Mouse (Mus musculus) stomach, postnatal 0 days (tissue): ENCODE data around the gene Xylt1. TPM values are rescaled to one million over a fixed set of nuclear protein-coding genes. Genes with fewer than 3 reads are reported as not detected.

ENCODE experiments used
- ATAC-seq: fragments of 200-750 bp; cut with Nextera tagmentation; 2 replicates; pipeline ENCODE4 v1.8.0; 2017; ENCODE audit not compliant: low FRiP score, low TSS enrichment
- DNase-seq: peaks from one replicate; pipeline ENCODE4 v3.0.0-alpha.2; 2016; ENCODE audit warnings: low spot score
- H3K27ac ChIP-seq: fragments of 300-500 bp; sonication (generic); replicated peaks from 2 replicates; pipeline ENCODE4 v1.5.1; 2014; ENCODE audit warnings: mild to moderate bottlenecking, control low read depth
- H3K27me3 ChIP-seq: fragments of 300-500 bp; sonication (generic); 2 replicates; pipeline ENCODE4 v1.6.1; 2014; ENCODE audit warnings: low read length; ENCODE audit not compliant: control insufficient read depth, insufficient read depth
- H3K36me3 ChIP-seq: fragments of 300-500 bp; sonication (generic); 2 replicates; pipeline ENCODE4 v1.6.1; 2014; ENCODE audit warnings: low read length, mixed read lengths; ENCODE audit not compliant: control insufficient read depth, insufficient read depth
- H3K4me1 ChIP-seq: fragments of 300-500 bp; sonication (generic); replicated peaks from 2 replicates; pipeline ENCODE4 v1.6.1; 2014; ENCODE audit warnings: antibody characterized with exemption; ENCODE audit not compliant: control insufficient read depth, insufficient read depth
- H3K4me2 ChIP-seq: fragments of 300-500 bp; sonication (generic); replicated peaks from 2 replicates; pipeline ENCODE4 v1.6.1; 2014; ENCODE audit warnings: low read depth, mild to moderate bottlenecking, control low read depth, moderate library complexity
- H3K4me3 ChIP-seq: fragments of 300-500 bp; sonication (generic); 2 replicates; pipeline ENCODE4 v1.5.1; 2014; ENCODE audit warnings: low read depth, low read length, control low read depth
- H3K9ac ChIP-seq: fragments of 300-500 bp; sonication (generic); 2 replicates; pipeline ENCODE4 v1.6.1; 2014; ENCODE audit warnings: mild to moderate bottlenecking, low read length, control low read depth, mixed read lengths
- H3K9me3 ChIP-seq: fragments of 300-500 bp; sonication (generic); 2 replicates; pipeline ENCODE4 v1.6.1; 2016; ENCODE audit warnings: low read length; ENCODE audit not compliant: control insufficient read depth
- CTCF ChIP-seq: IDR thresholded peaks from 2 replicates; pipeline ENCODE4 v1.5.1; 2016; ENCODE audit warnings: antibody characterized with exemption, low read depth, mild to moderate bottlenecking, moderate library complexity
- EP300 ChIP-seq: optimal IDR thresholded peaks from 2 replicates; pipeline ENCODE3; 2016; ENCODE audit warnings: antibody characterized with exemption
- WGBS: fragments of 180-500 bp; shearing (Covaris S2); extraction: QIAGEN DNeasy Blood & Tissue Kit; methylation state at CpG from one replicate; pipeline ENCODE4 v1.1.7; 2014; 5-methylcytosine and 5-hydroxymethylcytosine counted together
- polyA plus RNA-seq: library from polyadenylated mRNA; unstranded; fragments of >200 nt; fragmentation: Nextera tagmentation; extraction: Ambion mirVana; gene quantifications from 2 replicates; pipeline ENCODE4 v1.2.1, GENCODE M21; 2015

The Xylt1 gene
- polyA plus RNA-seq, 1 experiment from 2014 or later: 0.36 TPM

DNA sequence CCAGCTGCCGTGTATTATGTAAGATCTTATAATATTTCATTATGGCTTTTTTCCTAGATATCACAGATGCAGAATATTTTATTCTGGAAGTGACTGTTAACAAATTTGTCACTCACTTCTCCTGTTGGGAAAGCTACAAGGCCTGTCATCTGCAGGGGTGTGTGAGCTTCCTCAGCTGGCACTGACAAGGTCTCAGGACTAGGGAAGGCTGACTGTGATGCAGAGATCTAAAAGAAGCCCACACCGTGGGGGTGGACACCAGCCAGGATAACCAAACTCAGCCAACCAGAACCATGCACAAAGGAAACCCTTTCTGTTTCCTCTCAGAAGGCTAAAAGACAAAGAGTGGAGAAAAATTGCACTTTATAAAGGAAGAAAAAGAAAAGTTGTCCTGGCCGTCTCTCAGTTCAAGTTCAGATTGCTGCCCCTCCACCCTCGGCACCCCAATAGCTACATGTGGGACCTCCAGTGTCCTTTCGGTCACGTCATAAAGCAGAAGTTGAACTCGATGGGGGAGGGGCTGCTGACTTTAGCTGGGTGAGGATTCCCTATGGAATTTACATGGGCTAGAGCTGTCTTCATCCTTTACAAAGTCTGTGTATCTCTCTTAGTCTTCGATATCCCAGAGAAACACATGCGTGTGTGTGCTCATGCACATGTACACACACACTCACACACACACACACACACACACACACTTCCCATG lies 109.9 kb downstream of the Xylt1 start:
- H3K27ac ChIP-seq: no peak overlapping the region
- no peaks in the 10 kb centered on the region for H3K9me3 ChIP-seq
- H3K4me3 ChIP-seq: no peak overlapping the region
- ATAC-seq (no peak), DNase-seq (no peak)
- no peak overlapping the region for H3K9ac ChIP-seq
- no peak for TF ChIP-seq EP300
- no peak for TF ChIP-seq CTCF
- H3K4me2 ChIP-seq: no peak overlapping the region
- no peaks in the 10 kb centered on the region for H3K4me1 ChIP-seq
- H3K36me3 ChIP-seq: no peaks in the 10 kb centered on the region
- H3K27me3 ChIP-seq: no peaks in the 10 kb centered on the region
- WGBS: 73% methylated on average over 9 of the region's 9 CpGs

DNA sequence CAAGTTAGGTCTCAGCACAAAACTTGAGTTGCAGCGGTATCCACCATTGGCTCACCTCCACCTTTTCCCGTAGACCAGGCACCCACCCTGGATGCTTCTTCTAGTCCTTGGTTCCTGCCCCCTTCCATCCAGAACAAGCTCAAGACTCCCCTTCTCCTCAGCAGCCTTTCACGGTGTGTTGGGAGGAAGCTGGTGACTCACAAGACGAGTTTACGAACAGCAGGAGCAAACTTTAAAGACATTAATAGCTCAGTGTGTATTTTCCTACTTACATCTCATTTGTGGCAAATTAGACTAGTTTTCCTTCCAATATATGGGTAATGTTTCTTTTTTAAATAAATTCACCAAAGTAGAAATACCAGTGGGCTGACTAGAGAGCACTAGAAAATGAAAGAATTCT lies 110.7 kb downstream of the Xylt1 start:
- Histone ChIP-seq H3K9me3 (no peaks in the 10 kb centered on the region), H3K27ac (no peak overlapping the region), H3K4me3 (no peak overlapping the region), H3K9ac (no peak overlapping the region), H3K4me2 (no peak overlapping the region), H3K27me3 (no peaks in the 10 kb centered on the region), H3K36me3 (no peaks in the 10 kb centered on the region), H3K4me1 (no peaks in the 10 kb centered on the region)
- no peak for ATAC-seq
- DNase-seq: no peak
- TF ChIP-seq CTCF (no peak), EP300 (no peak)
- 63% methylated on average over 5 of the region's 5 CpGs for WGBS

DNA sequence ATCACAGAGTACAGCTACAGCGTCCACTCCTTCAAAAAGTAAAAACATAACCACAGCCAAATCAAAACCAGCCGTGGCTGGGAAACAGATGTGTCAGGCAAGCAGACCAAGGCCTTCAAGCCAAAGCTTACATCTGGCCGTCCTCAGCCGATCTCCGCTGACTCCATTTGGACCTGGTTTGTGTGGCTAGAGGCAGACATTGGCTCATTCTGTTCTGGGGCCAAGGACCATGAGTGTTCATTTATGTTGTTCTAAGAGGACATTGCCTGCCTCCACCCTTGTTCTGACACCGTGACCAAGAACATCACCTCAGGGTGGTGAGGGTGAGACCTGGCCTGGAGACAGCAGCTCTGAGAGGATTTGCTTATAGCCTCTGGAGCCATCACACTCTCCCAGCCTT lies 113.4 kb downstream of the Xylt1 start:
- DNase-seq (no peak), ATAC-seq (no peak)
- no peaks in the 10 kb centered on the region for H3K9me3 ChIP-seq
- H3K27me3 ChIP-seq: no peaks in the 10 kb centered on the region
- TF ChIP-seq CTCF (no peak), EP300 (no peak)
- H3K4me3 ChIP-seq: no peak overlapping the region
- WGBS: 78% methylated on average over 6 of the region's 6 CpGs
- H3K4me1 ChIP-seq: no peaks in the 10 kb centered on the region
- H3K4me2 ChIP-seq: no peak overlapping the region
- no peak overlapping the region for H3K9ac ChIP-seq
- H3K36me3 ChIP-seq: no peaks in the 10 kb centered on the region
- H3K27ac ChIP-seq: peak overlapping the region; percentile 18; the same call in 1 of the 2 replicates

DNA sequence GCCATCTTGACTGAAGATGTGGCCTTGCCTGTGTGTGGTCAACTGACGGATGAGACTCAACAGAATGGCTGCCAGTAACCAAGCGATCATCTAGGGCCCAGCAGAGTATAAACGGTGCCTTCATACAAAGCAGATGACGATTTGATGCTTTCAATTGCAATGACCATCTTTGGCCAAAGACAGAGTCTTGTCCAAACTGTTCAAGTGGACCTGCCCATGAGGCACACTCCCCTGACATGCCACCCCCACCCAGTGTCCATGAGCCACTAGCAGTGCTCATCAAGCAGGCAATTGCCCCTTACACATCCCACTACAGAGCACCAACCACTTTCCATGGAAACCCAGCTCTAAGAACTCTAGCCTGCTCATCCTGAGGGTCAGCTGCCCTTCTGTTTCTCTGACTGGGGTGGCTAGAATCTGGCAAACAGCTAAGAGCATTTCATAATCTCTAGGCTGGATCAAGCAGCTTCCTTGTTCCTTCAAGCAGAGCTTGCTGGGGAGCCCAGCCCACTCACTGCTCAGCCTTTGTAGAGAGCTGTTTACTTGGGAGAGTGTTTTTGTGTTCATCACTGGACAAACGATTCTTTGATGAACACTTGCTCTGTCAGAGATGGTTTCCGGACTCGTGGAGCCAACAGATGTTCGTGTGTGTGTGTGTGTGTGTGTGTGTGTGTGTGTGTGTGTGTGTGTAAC lies 114.0 kb downstream of the Xylt1 start:
- no peak overlapping the region for H3K4me3 ChIP-seq
- H3K4me1 ChIP-seq: no peaks in the 10 kb centered on the region
- H3K27ac ChIP-seq: peak overlapping the region; percentile 18; the same call in 1 of the 2 replicates
- H3K9me3 ChIP-seq: no peaks in the 10 kb centered on the region
- no peak overlapping the region for H3K4me2 ChIP-seq
- H3K27me3 ChIP-seq: no peaks in the 10 kb centered on the region
- ATAC-seq: no peak
- no peak overlapping the region for H3K9ac ChIP-seq
- DNase-seq: no peak
- H3K36me3 ChIP-seq: no peaks in the 10 kb centered on the region
- TF ChIP-seq EP300: no peak
- TF ChIP-seq CTCF: no peak
- WGBS: 60% methylated on average over 8 of the region's 8 CpGs

- Histone ChIP-seq H3K27me3 (no peaks in the 10 kb centered on the region), H3K4me2 (no peak overlapping the region), H3K36me3 (no peaks in the 10 kb centered on the region), H3K9me3 (no peaks in the 10 kb centered on the region), H3K9ac (no peak overlapping the region), H3K4me1 (no peaks in the 10 kb centered on the region), H3K27ac (no peak overlapping the region), H3K4me3 (no peak overlapping the region)
- ATAC-seq (no peak), DNase-seq (no peak)
- WGBS: 69% methylated on average over 8 of the region's 8 CpGs
- TF ChIP-seq EP300 (no peak), CTCF (no peak)
Measured at GRCm38 (mm10) chr7:117495751-117496150, 115.0 kb downstream of the Xylt1 start.

DNA sequence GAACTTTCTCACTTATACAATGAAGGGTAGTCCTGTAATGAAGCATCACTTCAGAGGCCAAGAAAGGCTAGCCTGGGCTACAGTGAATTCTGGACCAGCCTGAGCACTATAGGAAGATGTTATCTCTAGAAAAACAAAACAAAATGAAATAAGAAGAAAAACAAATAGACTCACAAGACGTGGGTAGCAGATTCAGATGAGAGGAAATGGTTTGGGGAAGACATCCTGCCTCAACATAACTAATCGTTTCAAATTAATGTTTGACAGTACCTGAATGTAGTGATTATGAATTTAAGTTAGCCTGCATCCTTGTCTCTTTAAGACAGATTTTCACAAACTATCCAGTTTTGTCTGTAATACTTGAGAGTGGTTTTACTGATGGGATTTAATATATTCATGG lies 117.4 kb downstream of the Xylt1 start:
- Histone ChIP-seq H3K9me3 (no peaks in the 10 kb centered on the region), H3K9ac (no peak overlapping the region), H3K4me3 (no peak overlapping the region), H3K36me3 (no peaks in the 10 kb centered on the region), H3K4me2 (no peak overlapping the region), H3K27me3 (no peaks in the 10 kb centered on the region), H3K4me1 (no peaks in the 10 kb centered on the region), H3K27ac (no peak overlapping the region)
- WGBS: 70% methylated on average over 2 of the region's 2 CpGs
- ATAC-seq (no peak), DNase-seq (no peak)
- TF ChIP-seq CTCF: no peak
- TF ChIP-seq EP300: no peak
